Mouse (Mus musculus): ENCODE measurements around the gene Akap13.

DNA sequence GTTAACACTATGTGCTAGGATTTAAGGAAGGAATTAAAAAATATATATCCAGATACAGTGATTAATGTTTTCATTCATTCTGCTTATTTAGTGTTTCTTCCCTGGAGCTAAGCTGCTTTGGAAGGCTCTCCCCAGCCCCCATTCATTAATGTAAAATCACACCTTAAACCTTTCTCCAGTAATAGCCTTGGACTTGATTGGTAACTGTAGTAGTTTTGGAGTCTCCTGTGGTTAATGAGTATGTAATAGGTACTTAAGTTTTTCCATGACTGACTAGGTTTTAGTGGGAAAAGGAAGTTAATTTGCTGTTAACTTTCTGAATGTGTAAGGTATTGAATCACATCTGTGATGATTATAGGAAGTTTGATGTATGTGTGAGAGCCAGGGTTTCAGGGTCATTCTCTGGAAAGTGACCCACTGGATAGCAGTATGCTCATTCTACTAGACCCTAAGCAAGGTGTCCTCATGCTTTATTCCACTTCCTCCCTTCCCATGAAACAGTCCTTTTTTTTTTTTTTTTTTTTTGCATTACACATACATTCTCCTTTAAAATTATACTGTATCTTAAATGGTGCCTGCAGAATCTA is 19.3 kb downstream of the Akap13 start:
- TF ChIP-seq ZMIZ1 (IDR thresholded peaks at IDR 0.05; ENCODE audit: low read depth, low read length): no peak
- TF ChIP-seq NELFE (IDR thresholded peaks at IDR 0.05; ENCODE audit: low read depth, low read length): no peak
- TF ChIP-seq USF1 (IDR thresholded peaks at IDR 0.05; ENCODE audit: low read depth, low read length): no peak
- TF ChIP-seq HCFC1 (IDR thresholded peaks at IDR 0.05; ENCODE audit: low read depth, low read length): no peak
- TF ChIP-seq CTCF (conservative IDR thresholded peaks at IDR 0.05 in 1 of 2, IDR thresholded peaks at IDR 0.05 in 1 of 2; ENCODE audit: low read depth in 2 of 2, low read length in 2 of 2): no peak
